Mouse (Mus musculus) heart, embryonic 10.5 days (tissue): Measurements from ENCODE around the gene Gls. TPM values are rescaled to one million over a fixed set of nuclear protein-coding genes. Genes with fewer than 3 reads are reported as not detected.

ENCODE experiments used
- DNase-seq: peaks from one replicate; pipeline ENCODE4 v3.0.0-alpha.2; 2017; ENCODE audit warnings: low spot score
- H3K27ac ChIP-seq: fragments of 300-500 bp; sonication (generic); 2 replicates; pipeline ENCODE4 v1.5.1; 2016; ENCODE audit warnings: mild to moderate bottlenecking
- H3K27me3 ChIP-seq: fragments of 300-500 bp; sonication (generic); 2 replicates; pipeline ENCODE4 v1.6.1; 2016; ENCODE audit warnings: mild to moderate bottlenecking; ENCODE audit not compliant: poor library complexity, insufficient read depth, severe bottlenecking
- H3K36me3 ChIP-seq: fragments of 300-500 bp; sonication (generic); 2 replicates; pipeline ENCODE4 v1.6.1; 2016; ENCODE audit warnings: mild to moderate bottlenecking, moderate library complexity
- H3K4me1 ChIP-seq: fragments of 300-500 bp; sonication (generic); 2 replicates; pipeline ENCODE4 v1.6.1; 2016; ENCODE audit warnings: mild to moderate bottlenecking
- H3K4me3 ChIP-seq: fragments of 300-500 bp; sonication (generic); 2 replicates; pipeline ENCODE4 v1.5.1; 2016; ENCODE audit warnings: mild to moderate bottlenecking, moderate library complexity
- H3K9me3 ChIP-seq: fragments of 300-500 bp; sonication (generic); 2 replicates; pipeline ENCODE4 v1.6.1; 2016; ENCODE audit warnings: mild to moderate bottlenecking, moderate library complexity
- WGBS: fragments of 180-500 bp; shearing (Covaris S2); methylation state at CpG from one replicate; pipeline ENCODE4 v1.1.7; 2016; 5-methylcytosine and 5-hydroxymethylcytosine counted together
- polyA plus RNA-seq: library from polyadenylated mRNA; unstranded; fragments of >200 nt; fragmentation: Nextera tagmentation; extraction: Ambion mirVana; gene quantifications from 2 replicates; pipeline ENCODE4 v1.2.1, GENCODE M21; 2016

Gene Gls
- polyA plus RNA-seq, 1 experiment from 2014 or later: 25.1 TPM

- Histone ChIP-seq H3K27me3 (no peaks in the 10 kb centered on the region), H3K4me3 (no peak overlapping the region), H3K27ac (peak overlapping the region; percentile 65), H3K36me3 (peaks cover 9% of the 10 kb centered on the region), H3K9me3 (no peaks in the 10 kb centered on the region), H3K4me1 (peaks cover 34% of the 10 kb centered on the region)
- no peak for DNase-seq
- 58% methylated on average over 7 of the region's 7 CpGs for WGBS
Measured at GRCm38 (mm10) chr1:52148696-52149095, 84.3 kb downstream of the Gls start.

- Histone ChIP-seq H3K36me3 (peaks cover 9% of the 10 kb centered on the region), H3K27ac (peak overlapping the region; percentile 36; the same call in 1 of the 2 replicates), H3K4me3 (no peak overlapping the region), H3K4me1 (peaks cover 39% of the 10 kb centered on the region), H3K9me3 (no peaks in the 10 kb centered on the region), H3K27me3 (no peaks in the 10 kb centered on the region)
- no peak for DNase-seq
- WGBS: 51% methylated on average over 7 of the region's 7 CpGs
Measured at GRCm38 (mm10) chr1:52148178-52148577, 84.9 kb downstream of the Gls start.

- no peak for DNase-seq
- peaks cover 43% of the 10 kb centered on the region for H3K4me1 ChIP-seq
- 80% methylated on average over 2 of the region's 2 CpGs for WGBS
- peaks cover 9% of the 10 kb centered on the region for H3K36me3 ChIP-seq
- H3K9me3 ChIP-seq: no peaks in the 10 kb centered on the region
- H3K27ac ChIP-seq: 0 out of 2 replicates have a peak overlapping the region, but pooled peaks have one; percentile 36
- no peak overlapping the region for H3K4me3 ChIP-seq
- H3K27me3 ChIP-seq: no peaks in the 10 kb centered on the region
Measured at GRCm38 (mm10) chr1:52147431-52147830, 85.6 kb downstream of the Gls start.

GRCm38 (mm10) chr1:52146214-52146970, 86.6 kb downstream of the Gls start:
- no peak for DNase-seq
- Histone ChIP-seq H3K27ac (no peak overlapping the region), H3K4me3 (no peak overlapping the region), H3K36me3 (peaks cover 7% of the 10 kb centered on the region), H3K9me3 (no peaks in the 10 kb centered on the region), H3K27me3 (no peaks in the 10 kb centered on the region), H3K4me1 (peaks cover 53% of the 10 kb centered on the region)
- WGBS: 52% methylated on average over 12 of the region's 12 CpGs

- peaks cover 6% of the 10 kb centered on the region for H3K36me3 ChIP-seq
- no peak for DNase-seq
- 80% methylated on average over 10 of the region's 10 CpGs for WGBS
Measured at GRCm38 (mm10) chr1:52144907-52145306, 88.1 kb downstream of the Gls start.

GRCm38 (mm10) chr1:52143596-52144156, 89.4 kb downstream of the Gls start:
- 87% methylated on average over 7 of the region's 7 CpGs for WGBS
- H3K4me1 ChIP-seq: peaks cover 31% of the 10 kb centered on the region
- peaks cover 8% of the 10 kb centered on the region for H3K36me3 ChIP-seq
- no peak for DNase-seq
- no peak overlapping the region for H3K4me3 ChIP-seq
- H3K27ac ChIP-seq: no peak overlapping the region
- H3K9me3 ChIP-seq: no peaks in the 10 kb centered on the region
- no peaks in the 10 kb centered on the region for H3K27me3 ChIP-seq

More at GRCm38 (mm10) chr1:52144907-52145306, 88.1 kb downstream of the Gls start:
- Histone ChIP-seq H3K27me3 (no peaks in the 10 kb centered on the region), H3K4me3 (no peak overlapping the region), H3K27ac (0 out of 2 replicates have a peak overlapping the region, but pooled peaks have one; percentile 22), H3K9me3 (no peaks in the 10 kb centered on the region), H3K4me1 (peaks cover 44% of the 10 kb centered on the region)

GRCm38 (mm10) chr1:52143191-52143590, 89.8 kb downstream of the Gls start:
- Histone ChIP-seq H3K4me1 (peaks cover 28% of the 10 kb centered on the region), H3K27ac (no peak overlapping the region), H3K36me3 (peaks cover 13% of the 10 kb centered on the region), H3K9me3 (no peaks in the 10 kb centered on the region), H3K4me3 (no peak overlapping the region), H3K27me3 (no peaks in the 10 kb centered on the region)
- 52% methylated on average over 4 of the region's 4 CpGs for WGBS
- no peak for DNase-seq

GRCm38 (mm10) chr1:52142117-52142516, 90.9 kb downstream of the Gls start:
- Histone ChIP-seq H3K4me1 (peaks cover 25% of the 10 kb centered on the region), H3K27ac (peak overlapping the region; percentile 63), H3K4me3 (no peak overlapping the region), H3K9me3 (no peaks in the 10 kb centered on the region), H3K36me3 (peaks cover 16% of the 10 kb centered on the region), H3K27me3 (no peaks in the 10 kb centered on the region)
- no peak for DNase-seq
- 71% methylated on average over 4 of the region's 4 CpGs for WGBS

GRCm38 (mm10) chr1:52141482-52141881, 91.5 kb downstream of the Gls start:
- no peak for DNase-seq
- Histone ChIP-seq H3K36me3 (peaks cover 17% of the 10 kb centered on the region), H3K27me3 (no peaks in the 10 kb centered on the region), H3K9me3 (no peaks in the 10 kb centered on the region), H3K4me3 (no peak overlapping the region), H3K4me1 (peaks cover 25% of the 10 kb centered on the region), H3K27ac (peak overlapping the region; percentile 63)
- 42% methylated on average over 3 of the region's 3 CpGs for WGBS

- H3K4me1 ChIP-seq: peaks cover 25% of the 10 kb centered on the region
- peaks cover 21% of the 10 kb centered on the region for H3K36me3 ChIP-seq
- no peaks in the 10 kb centered on the region for H3K27me3 ChIP-seq
- DNase-seq: no peak
- no peak overlapping the region for H3K27ac ChIP-seq
- no peak overlapping the region for H3K4me3 ChIP-seq
- WGBS: 85% methylated on average over 9 of the region's 9 CpGs
- no peaks in the 10 kb centered on the region for H3K9me3 ChIP-seq
Measured at GRCm38 (mm10) chr1:52140534-52140933, 92.5 kb downstream of the Gls start.

- H3K9me3 ChIP-seq: no peaks in the 10 kb centered on the region
- DNase-seq: no peak
- H3K36me3 ChIP-seq: peaks cover 18% of the 10 kb centered on the region; the same call in 1 of the 2 replicates
Measured at GRCm38 (mm10) chr1:52137292-52137691, 95.7 kb downstream of the Gls start.

GRCm38 (mm10) chr1:52133254-52133653, 99.8 kb downstream of the Gls start:
- Histone ChIP-seq H3K27me3 (no peaks in the 10 kb centered on the region), H3K4me1 (peaks cover 3% of the 10 kb centered on the region; the same call in 1 of the 2 replicates), H3K9me3 (no peaks in the 10 kb centered on the region), H3K36me3 (peaks cover 16% of the 10 kb centered on the region; the same call in 1 of the 2 replicates), H3K4me3 (no peak overlapping the region), H3K27ac (no peak overlapping the region)
- 86% methylated on average over 8 of the region's 8 CpGs for WGBS
- DNase-seq: no peak

More at GRCm38 (mm10) chr1:52137292-52137691, 95.7 kb downstream of the Gls start:
- H3K4me3 ChIP-seq: no peak overlapping the region
- H3K4me1 ChIP-seq: peaks cover 15% of the 10 kb centered on the region
- no peak overlapping the region for H3K27ac ChIP-seq
- no peaks in the 10 kb centered on the region for H3K27me3 ChIP-seq
- 72% methylated on average over 16 of the region's 16 CpGs for WGBS

- no peak overlapping the region for H3K4me3 ChIP-seq
- no peak for DNase-seq
- no peaks in the 10 kb centered on the region for H3K27me3 ChIP-seq
- H3K36me3 ChIP-seq: peaks cover 20% of the 10 kb centered on the region
- WGBS: 80% methylated on average over 11 of the region's 11 CpGs
- no peaks in the 10 kb centered on the region for H3K4me1 ChIP-seq
- H3K27ac ChIP-seq: no peak overlapping the region
- no peaks in the 10 kb centered on the region for H3K9me3 ChIP-seq
Measured at GRCm38 (mm10) chr1:52131787-52132377, 101.2 kb downstream of the Gls start.
